Mouse (Mus musculus) heart, postnatal 25 days (tissue): ENCODE data around the gene Appl1. TPM values are rescaled to one million over a fixed set of nuclear protein-coding genes. Genes with fewer than 3 reads are reported as not detected.

Source experiments
- DNase-seq: peaks from one replicate; pipeline ENCODE4 v3.0.0; 2022; ENCODE audit warnings: low spot score
- intact Hi-C: fragments of 180-260 bp; cut with DNase I; formaldehyde crosslinking; loops from one replicate; pipeline ENCODE4 v1.15.1; 2025
- total RNA-seq, 2 experiments: library from RNA; stranded (reverse); gene quantifications; 2 replicates each; pipeline ENCODE4 v1.2.3; 2021

The Appl1 gene
- total RNA-seq, 2 experiments from 2014 or later = 18.4 to 19.4 TPM

DNA sequence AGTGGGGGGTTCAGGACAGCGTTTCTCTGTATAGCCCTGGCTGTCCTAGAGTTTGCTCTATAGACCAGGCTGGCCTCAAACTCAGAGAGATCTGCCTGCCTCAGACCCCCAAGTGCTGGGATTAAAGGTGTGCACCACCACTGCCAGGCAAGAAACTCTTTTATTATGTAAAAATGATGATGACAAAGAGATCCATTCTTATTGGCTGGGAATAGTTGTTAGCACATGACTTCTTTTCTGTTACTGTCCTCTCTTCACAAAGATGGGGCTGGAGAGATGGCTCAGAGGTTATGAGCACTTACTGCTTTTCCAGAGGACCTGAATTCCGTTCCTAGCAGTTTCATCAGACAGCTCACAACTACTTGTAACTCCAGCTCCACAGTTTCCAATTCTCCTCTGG lies 91.1 kb downstream of the Appl1 start:
- intact Hi-C loops = loop anchor here (10.0 kb wide), 1 partner anchor 55 kb away; no protein-coding TSS in a partner anchor
- DNase-seq = no peak

DNA sequence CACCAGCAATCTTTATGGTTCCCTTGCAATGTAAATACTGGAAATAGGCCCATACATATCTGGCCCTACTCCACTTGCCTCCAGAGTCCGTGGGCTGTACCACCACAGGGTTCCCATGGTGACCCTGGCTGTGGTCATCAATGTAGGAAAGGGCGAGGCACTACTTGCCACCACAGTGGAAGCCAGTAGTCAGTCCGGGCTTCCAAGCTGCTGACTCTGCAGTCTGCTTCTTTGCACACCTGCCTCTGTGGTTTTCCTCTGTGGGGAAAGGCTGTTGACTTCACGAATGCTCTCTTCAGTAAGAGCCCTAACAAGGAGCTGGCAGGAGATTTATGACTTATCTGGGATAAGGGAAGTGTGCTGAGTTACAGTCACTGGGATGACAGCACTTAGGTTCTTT lies 92.3 kb downstream of the Appl1 start:
- intact Hi-C loops = no loop called here
- DNase-seq = no peak

Other genes starting within 250 kb of the Appl1 start
- gene Asb14, start 76.7 kb downstream of the Appl1 start, total RNA-seq = 10 to 100 TPM; 72.9 to 74.0 TPM
- gene Hesx1, start 23.2 kb upstream of the Appl1 start, total RNA-seq = not detected
- gene Il17rd, start 67.7 kb upstream of the Appl1 start, total RNA-seq = 1 to 10 TPM; 3.6 to 5.7 TPM
- gene Arhgef3, start 143.7 kb upstream of the Appl1 start, total RNA-seq = 10 to 100 TPM; 29.0 to 34.1 TPM